Mouse (Mus musculus): ENCODE data around the gene Mlh3.

DNA sequence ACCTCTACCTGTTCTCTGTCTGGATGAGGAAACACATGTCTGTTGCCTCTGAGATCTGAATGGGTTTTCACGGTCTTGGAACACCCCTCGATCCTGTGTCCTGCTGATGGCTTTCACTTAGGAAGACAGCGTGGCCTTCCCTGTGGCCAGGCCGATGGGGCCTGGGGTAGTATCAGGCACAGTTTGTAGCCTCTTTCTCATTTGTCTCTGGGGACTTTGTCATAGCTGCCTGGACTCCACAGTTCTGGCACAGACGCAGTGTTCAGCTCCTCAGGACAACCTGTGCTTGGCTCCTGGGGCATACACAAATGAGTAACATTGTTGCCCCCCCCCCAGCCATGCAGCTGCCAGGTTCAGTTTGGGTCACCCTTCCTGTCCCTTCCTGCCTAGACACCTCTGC, 75.3 kb downstream of the Mlh3 start:
- TF ChIP-seq CTCF (IDR thresholded peaks at IDR 0.05; ENCODE audit: extremely low read depth, insufficient read depth, low read length) (no peak), POLR2A (IDR thresholded peaks at IDR 0.05; ENCODE audit: extremely low read depth, insufficient read depth, low read length) (no peak)
